Mouse (Mus musculus): Measurements from ENCODE around the gene Nuak1.

GRCm38 (mm10) chr10:84405135-84405776 lies 35.1 kb downstream of the Nuak1 start:
- TF ChIP-seq CTCF (IDR thresholded peaks at IDR 0.05; ENCODE audit: control insufficient read depth, insufficient read depth, low read length) (no peak), POLR2A (IDR thresholded peaks at IDR 0.05; ENCODE audit: borderline replicate concordance, control insufficient read depth, low read depth, low read length) (no peak)
